Mouse (Mus musculus) lung, postnatal 0 days (tissue): Measurements from ENCODE around the gene Sergef.

Experiments used
- CTCF ChIP-seq: IDR thresholded peaks from 2 replicates; pipeline ENCODE4 v1.5.1; 2016; ENCODE audit warnings: antibody characterized with exemption, mild to moderate bottlenecking
- EP300 ChIP-seq: IDR thresholded peaks from 2 replicates; pipeline ENCODE4 v1.6.1; 2016; ENCODE audit warnings: antibody characterized with exemption, mild to moderate bottlenecking, control low read depth

DNA sequence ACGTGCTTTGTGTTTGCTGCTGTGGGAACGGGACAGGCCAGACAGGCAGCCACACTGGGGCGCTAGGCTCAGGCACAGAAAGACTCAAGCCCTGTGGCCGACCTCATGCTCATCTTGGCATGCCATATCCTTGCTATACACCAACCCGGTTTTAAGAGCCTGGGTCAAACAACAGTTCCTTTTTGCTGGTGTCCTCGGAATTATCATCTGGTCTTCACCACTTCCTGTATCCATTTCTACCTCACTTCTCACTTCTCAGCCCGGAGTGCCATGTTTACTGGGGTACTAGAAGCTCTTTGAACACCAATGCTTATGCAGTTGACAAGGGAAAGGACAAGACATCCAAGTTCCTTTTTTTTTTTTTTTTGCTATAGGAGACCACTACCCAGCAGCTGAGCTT is 51.6 kb downstream of the Sergef start:
- TF ChIP-seq EP300 (no peak), CTCF (no peak)
